ENCODE assay signal across 12 mouse cellular contexts in genomic region chr2:135811453-135812101, GRCm38 (mm10).
A peak's percentile ranks its signal among the peaks of the same experiment; 100 is the strongest.
DNase-seq lines count a peak whose midpoint lies in the region; ATAC-seq and TF ChIP-seq lines count a peak whose summit lies in the region.
"Had no signal": no experiment of that assay in that cellular context is flagged by ENCODE, and none has a peak within 500 bp of the region (broad histone marks: within the 10 kb centered on the region; RNA-seq: fewer than 3 reads in every experiment).

No protein-coding gene starts in this region.

- no peak overlapping the region for H3K27ac ChIP-seq in liver, adult 2 months (replicated peaks; ENCODE audit: insufficient read depth, low read depth, low read length)
- H3K27ac ChIP-seq in kidney, adult 2 months (ENCODE audit: insufficient read depth, low read depth, low read length) = peak overlapping the region; percentile 24
- H3K27ac ChIP-seq in hindbrain, embryonic 14.5 days = no peak overlapping the region
- H3K27ac ChIP-seq: hindbrain, embryonic 13.5 days had no signal

- no peak for ATAC-seq in hindbrain, embryonic 14.5 days (ENCODE audit: low FRiP score)
- ATAC-seq in granulocyte monocyte progenitor cell, adult 5-6 weeks (replicated peaks; ENCODE audit: poor library complexity, severe bottlenecking) = no peak

- H3K36me3 ChIP-seq in liver, adult 2 months (ENCODE audit: control insufficient read depth, insufficient read depth, low read length) = no peaks in the 10 kb centered on the region
- no peaks in the 10 kb centered on the region for H3K36me3 ChIP-seq in kidney, adult 2 months (ENCODE audit: control insufficient read depth, insufficient read depth, low read length)
- no peaks in the 10 kb centered on the region for H3K36me3 ChIP-seq in hindbrain, embryonic 14.5 days (replicated peaks; ENCODE audit: control insufficient read depth, insufficient read depth)

- H3K9me3 ChIP-seq in hindbrain, embryonic 14.5 days (ENCODE audit: control insufficient read depth, low read length) = peaks cover 7% of the 10 kb centered on the region; the same call in 1 of the 2 replicates

- WGBS in liver, adult 2 months = 40% methylated on average over 5 of the region's 5 CpGs
- WGBS in kidney, adult 2 months = 21% methylated on average over 5 of the region's 5 CpGs
- WGBS in hindbrain, embryonic 14.5 days = 85% methylated on average over 5 of the region's 5 CpGs

- no peaks in the 10 kb centered on the region for H3K4me1 ChIP-seq in liver, adult 2 months (ENCODE audit: control insufficient read depth, insufficient read depth, low read length)
- H3K4me1 ChIP-seq in kidney, adult 2 months (ENCODE audit: control insufficient read depth, insufficient read depth, low read length) = peaks cover 8% of the 10 kb centered on the region
- H3K4me1 ChIP-seq in hindbrain, embryonic 14.5 days (replicated peaks; ENCODE audit: control insufficient read depth, insufficient read depth, low read length) = no peaks in the 10 kb centered on the region
- H3K4me1 ChIP-seq: hindbrain, embryonic 13.5 days had no signal

- no peak for TF ChIP-seq CTCF in liver, adult 2 months (IDR thresholded peaks at IDR 0.05; ENCODE audit: low read depth, low read length)
- no peak for TF ChIP-seq CTCF in kidney, adult 2 months (conservative IDR thresholded peaks at IDR 0.05; ENCODE audit: insufficient read depth, insufficient read length, low read depth, low read length)

- H3K27me3 ChIP-seq in liver, adult 2 months (ENCODE audit: control insufficient read depth, insufficient read depth, low read length) = no peaks in the 10 kb centered on the region
- H3K27me3 ChIP-seq in kidney, adult 2 months (replicated peaks; ENCODE audit: control insufficient read depth, insufficient read depth, low read length) = no peaks in the 10 kb centered on the region
- H3K27me3 ChIP-seq in hindbrain, embryonic 14.5 days (ENCODE audit: control insufficient read depth, insufficient read depth, low read length) = no peaks in the 10 kb centered on the region
- H3K27me3 ChIP-seq: hindbrain, embryonic 13.5 days had no signal

- no peak overlapping the region for H3K4me2 ChIP-seq in hindbrain, embryonic 14.5 days (replicated peaks)
- H3K4me2 ChIP-seq: hindbrain, embryonic 13.5 days; liver, embryonic 11.5 days; midbrain, embryonic 11.5 days had no signal

- no peak overlapping the region for H3K4me3 ChIP-seq in liver, adult 2 months (ENCODE audit: insufficient read depth, low read depth, low read length)
- H3K4me3 ChIP-seq in kidney, adult 2 months (ENCODE audit: insufficient read depth, low read depth, low read length) = no peak overlapping the region
- no peak overlapping the region for H3K4me3 ChIP-seq in hindbrain, embryonic 14.5 days (replicated peaks; ENCODE audit: low read length)
- H3K4me3 ChIP-seq: hindbrain, embryonic 13.5 days; myocyte had no signal

- no peak overlapping the region for H3K9ac ChIP-seq in liver, adult 2 months (ENCODE audit: low read depth, low read length)
- no peak overlapping the region for H3K9ac ChIP-seq in hindbrain, embryonic 14.5 days
- H3K9ac ChIP-seq: hindbrain, embryonic 13.5 days had no signal

- no peaks in the 10 kb centered on the region for H3K79me2 ChIP-seq in liver, adult 2 months (ENCODE audit: control insufficient read depth, insufficient read depth, low read length)

- peak; percentile 7 for DNase-seq in liver, adult 2 months (ENCODE audit: extremely low read depth, low read depth, low spot score)
- DNase-seq in liver = no peak
- peak; percentile 58 for DNase-seq in kidney, adult 2 months
- DNase-seq in kidney, postnatal 36 days = peak; percentile 43 to 58
- DNase-seq in hindbrain, embryonic 14.5 days (ENCODE audit: low spot score) = no peak
- no peak for DNase-seq in spleen, adult 18-20 months
- DNase-seq: cerebellum, postnatal 25 days had no signal

- TF ChIP-seq POLR2A in liver, adult 2 months (IDR thresholded peaks at IDR 0.05; ENCODE audit: extremely low read depth, insufficient read depth, low read length) = no peak
- TF ChIP-seq POLR2A in kidney, adult 2 months (IDR thresholded peaks at IDR 0.05; ENCODE audit: low read depth, low read length) = no peak

Comparison
In these comparisons a context has a peak if more than half of its experiments do, and no peak if none do; other contexts are left out.
1. DNase-seq: peak in liver, adult 2 months (single experiment), kidney, adult 2 months (single experiment) and kidney, postnatal 36 days (2 of 2); none in liver (single experiment), hindbrain, embryonic 14.5 days (single experiment) and spleen, adult 18-20 months (0 of 2).